Mouse (Mus musculus) forebrain, embryonic 13.5 days (tissue): ENCODE data around the gene Myo1b. TPM values are rescaled to one million over a fixed set of nuclear protein-coding genes. Genes with fewer than 3 reads are reported as not detected.

Experiments
- ATAC-seq: fragments of 200-750 bp; cut with Nextera tagmentation; 2 replicates; pipeline ENCODE4 v1.8.0; 2017
- H3K27ac ChIP-seq: fragments of 300-500 bp; sonication (generic); 2 replicates; pipeline ENCODE4 v1.5.1; 2015; ENCODE audit warnings: inconsistent platforms, mild to moderate bottlenecking, moderate library complexity
- H3K27me3 ChIP-seq: fragments of 300-500 bp; sonication (generic); 2 replicates; pipeline ENCODE4 v1.6.1; 2015; ENCODE audit warnings: mild to moderate bottlenecking, inconsistent platforms
- H3K36me3 ChIP-seq: fragments of 300-500 bp; sonication (generic); 2 replicates; pipeline ENCODE4 v1.6.1; 2015; ENCODE audit warnings: mild to moderate bottlenecking, inconsistent platforms; ENCODE audit not compliant: poor library complexity, severe bottlenecking
- H3K4me1 ChIP-seq: fragments of 300-500 bp; sonication (generic); 2 replicates; pipeline ENCODE4 v1.6.1; 2015; ENCODE audit warnings: inconsistent platforms
- H3K4me2 ChIP-seq: fragments of 300-500 bp; sonication (generic); 2 replicates; pipeline ENCODE4 v1.6.1; 2015; ENCODE audit warnings: inconsistent platforms, mild to moderate bottlenecking, moderate library complexity
- H3K4me3 ChIP-seq: fragments of 300-500 bp; sonication (generic); 2 replicates; pipeline ENCODE4 v1.5.1; 2015; ENCODE audit warnings: mild to moderate bottlenecking, inconsistent platforms
- H3K9ac ChIP-seq: fragments of 300-500 bp; sonication (generic); 2 replicates; pipeline ENCODE4 v1.6.1; 2015; ENCODE audit warnings: mild to moderate bottlenecking, inconsistent platforms
- H3K9me3 ChIP-seq: fragments of 300-500 bp; sonication (generic); replicated peaks from 2 replicates; pipeline ENCODE4 v1.6.1; 2016; ENCODE audit warnings: inconsistent platforms
- WGBS: fragments of 180-500 bp; shearing (Covaris S2); methylation state at CpG from one replicate; pipeline ENCODE4 v1.1.7; 2015; 5-methylcytosine and 5-hydroxymethylcytosine counted together
- polyA plus RNA-seq: library from polyadenylated mRNA; unstranded; fragments of >200 nt; fragmentation: Nextera tagmentation; extraction: Ambion mirVana; gene quantifications from 2 replicates; pipeline ENCODE4 v1.2.1, GENCODE M21; 2015

Myo1b gene
- polyA plus RNA-seq, 1 experiment from 2014 or later = 112 TPM

DNA sequence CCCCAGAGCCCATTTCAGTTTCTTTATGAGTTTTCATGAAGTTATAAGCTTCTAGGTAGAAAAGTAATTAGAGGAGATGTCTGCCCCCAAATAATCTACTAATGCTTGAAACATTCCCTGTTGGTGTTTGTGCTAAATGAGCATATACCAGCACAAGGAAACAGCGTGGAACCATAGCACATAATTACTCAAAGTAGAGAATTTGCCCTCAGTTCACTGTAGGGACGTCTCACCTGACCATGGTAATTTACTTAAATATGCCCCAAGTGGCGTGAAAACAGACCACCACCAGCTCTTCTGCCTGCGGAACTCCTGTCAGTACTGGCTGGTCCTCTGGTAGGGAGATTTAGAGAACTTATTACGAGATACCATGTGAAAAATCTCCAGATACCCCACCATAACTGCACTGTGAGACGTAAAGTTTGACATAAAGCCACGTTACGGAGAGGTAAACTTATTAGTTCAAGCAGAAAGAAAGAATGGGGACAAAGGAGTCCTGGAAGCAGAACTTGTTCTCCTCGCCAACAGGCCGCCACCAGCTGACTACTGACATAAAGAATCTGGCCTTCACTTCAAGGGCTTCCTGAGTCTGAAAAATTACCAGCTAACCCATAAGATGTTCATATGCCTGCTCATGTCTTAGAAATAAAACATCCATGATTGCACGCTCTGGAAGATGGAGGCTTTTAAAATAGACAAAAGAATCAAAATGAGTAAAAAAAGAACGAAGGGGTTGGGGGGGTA, 111.4 kb downstream of the Myo1b start:
- no peak for ATAC-seq
- 35% methylated on average over 11 of the region's 12 CpGs for WGBS
- Histone ChIP-seq H3K27me3 (no peaks in the 10 kb centered on the region), H3K27ac (no peak overlapping the region), H3K4me1 (peaks cover 11% of the 10 kb centered on the region), H3K4me3 (no peak overlapping the region), H3K36me3 (peaks cover 14% of the 10 kb centered on the region), H3K4me2 (no peak overlapping the region), H3K9me3 (no peaks in the 10 kb centered on the region), H3K9ac (no peak overlapping the region)

DNA sequence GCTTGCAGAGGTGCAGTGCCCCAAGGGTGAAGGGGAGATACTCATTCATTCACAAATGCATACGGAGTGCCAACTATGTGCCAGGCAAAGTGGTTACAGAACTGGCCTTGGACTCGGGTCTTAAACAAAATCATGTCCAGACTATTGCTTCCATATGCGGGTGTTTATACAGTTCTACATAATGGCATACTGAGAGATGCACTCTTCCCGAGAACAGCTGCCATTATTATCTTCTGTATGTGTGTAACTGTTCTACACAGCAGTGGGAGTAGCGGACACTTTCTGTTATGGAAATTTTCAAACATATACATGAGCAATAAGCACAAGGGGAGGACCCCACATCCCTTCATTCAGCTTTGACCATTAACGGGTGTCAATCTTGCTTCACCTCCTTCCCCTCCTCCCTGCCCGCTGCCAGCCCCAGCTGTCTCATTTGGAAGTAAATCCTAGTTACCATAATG, 117.8 kb downstream of the Myo1b start:
- Histone ChIP-seq H3K9ac (no peak overlapping the region), H3K36me3 (peaks cover 43% of the 10 kb centered on the region), H3K4me3 (no peak overlapping the region), H3K9me3 (no peaks in the 10 kb centered on the region), H3K27me3 (no peaks in the 10 kb centered on the region), H3K4me2 (no peak overlapping the region), H3K4me1 (peaks cover 19% of the 10 kb centered on the region), H3K27ac (peak overlapping the region; percentile 68)
- 58% methylated on average over 7 of the region's 7 CpGs for WGBS
- peak; percentile 69 for ATAC-seq

DNA sequence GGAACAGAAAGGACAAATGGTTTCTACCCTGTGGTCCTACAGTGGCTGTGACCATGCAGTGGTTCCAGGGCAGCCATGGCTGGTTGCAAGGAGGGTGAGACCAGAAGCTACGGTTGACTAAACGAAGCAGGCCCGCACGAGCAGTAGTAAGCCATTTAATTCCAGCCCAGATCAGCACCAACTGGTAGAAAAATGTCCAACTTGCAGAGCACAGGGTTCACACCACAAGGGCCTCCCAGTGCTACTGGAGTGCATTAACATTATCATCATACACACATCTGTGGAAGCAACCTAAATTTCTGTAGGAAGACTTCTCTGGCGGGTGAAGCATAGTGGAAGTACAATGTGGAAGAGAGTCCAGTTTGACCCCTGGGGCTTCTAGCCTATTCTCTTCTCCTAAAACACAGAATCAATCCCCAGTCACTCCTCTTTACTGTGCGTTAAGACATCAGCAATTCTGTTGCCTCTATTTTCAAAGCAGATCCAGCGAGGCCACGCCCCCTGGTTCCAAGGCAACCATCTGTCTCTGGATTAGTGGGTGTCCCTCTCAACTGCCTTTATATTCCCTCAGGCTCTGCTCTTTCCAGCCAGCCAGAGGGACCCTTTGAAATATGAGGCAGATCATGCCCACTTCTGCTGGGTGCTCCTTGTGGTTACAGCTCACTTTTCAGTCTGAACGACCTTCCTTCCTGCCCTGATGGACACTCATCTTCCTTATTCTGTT, 120.1 kb downstream of the Myo1b start:
- Histone ChIP-seq H3K36me3 (peaks cover 62% of the 10 kb centered on the region), H3K27me3 (no peaks in the 10 kb centered on the region), H3K9me3 (no peaks in the 10 kb centered on the region), H3K4me1 (peaks cover 19% of the 10 kb centered on the region), H3K4me3 (no peak overlapping the region), H3K27ac (peak overlapping the region; percentile 44), H3K9ac (no peak overlapping the region), H3K4me2 (no peak overlapping the region)
- ATAC-seq = peak; percentile 37; the same call in 1 of the 2 replicates
- 62% methylated on average over 9 of the region's 9 CpGs for WGBS

DNA sequence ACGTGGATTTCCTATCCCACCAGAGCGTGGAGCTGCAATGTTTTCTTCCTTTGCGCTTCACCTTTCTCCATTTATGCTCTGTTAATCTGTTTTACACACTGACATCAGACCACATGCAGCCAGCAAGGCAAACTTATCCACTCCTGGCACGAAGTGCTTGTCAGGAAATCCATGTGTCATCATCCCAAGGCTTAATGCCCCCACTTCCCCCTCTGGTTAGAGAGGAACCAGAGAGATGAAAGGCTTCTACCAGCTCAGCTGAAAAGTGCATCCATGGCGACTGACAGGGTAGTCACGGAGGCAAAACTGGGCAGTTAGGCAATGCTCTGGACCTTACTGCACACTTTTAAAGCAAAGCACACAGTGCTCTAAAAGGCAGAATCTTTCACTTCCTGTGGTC, 126.6 kb downstream of the Myo1b start:
- WGBS = 74% methylated on average over 6 of the region's 6 CpGs

DNA sequence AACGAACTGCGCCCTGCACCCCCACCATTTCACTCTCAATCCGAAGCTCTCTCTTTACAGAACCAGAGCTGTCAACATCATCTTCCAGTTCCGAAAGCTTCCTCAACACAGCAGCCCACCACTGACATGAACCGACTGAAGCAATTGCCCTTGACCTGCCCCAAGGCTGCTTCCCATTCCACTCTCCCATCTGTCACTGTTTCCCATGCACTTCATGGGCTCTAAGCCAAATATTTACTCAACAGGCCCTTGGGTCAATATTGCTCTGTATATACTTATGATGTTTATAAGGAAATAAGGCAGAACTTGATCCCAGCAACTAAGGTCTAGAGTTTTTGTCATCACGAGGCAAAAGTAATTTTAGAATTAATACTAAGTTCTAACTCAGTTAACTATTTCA, 133.8 kb downstream of the Myo1b start:
- no peaks in the 10 kb centered on the region for H3K4me1 ChIP-seq
- H3K4me3 ChIP-seq = no peak overlapping the region
- no peak overlapping the region for H3K4me2 ChIP-seq
- no peaks in the 10 kb centered on the region for H3K9me3 ChIP-seq
- no peak for ATAC-seq
- no peak overlapping the region for H3K27ac ChIP-seq
- H3K36me3 ChIP-seq = peaks cover 57% of the 10 kb centered on the region
- H3K27me3 ChIP-seq = no peaks in the 10 kb centered on the region
- H3K9ac ChIP-seq = no peak overlapping the region
- WGBS = 85% methylated on average over 6 of the region's 6 CpGs

More for the DNA sequence above, 126.6 kb downstream of the Myo1b start:
- Histone ChIP-seq H3K36me3 (peaks cover 53% of the 10 kb centered on the region), H3K27ac (peak overlapping the region; percentile 48; the same call in 1 of the 2 replicates), H3K27me3 (no peaks in the 10 kb centered on the region), H3K9me3 (no peaks in the 10 kb centered on the region), H3K4me1 (no peaks in the 10 kb centered on the region), H3K4me2 (no peak overlapping the region), H3K4me3 (no peak overlapping the region), H3K9ac (no peak overlapping the region)
- no peak for ATAC-seq

DNA sequence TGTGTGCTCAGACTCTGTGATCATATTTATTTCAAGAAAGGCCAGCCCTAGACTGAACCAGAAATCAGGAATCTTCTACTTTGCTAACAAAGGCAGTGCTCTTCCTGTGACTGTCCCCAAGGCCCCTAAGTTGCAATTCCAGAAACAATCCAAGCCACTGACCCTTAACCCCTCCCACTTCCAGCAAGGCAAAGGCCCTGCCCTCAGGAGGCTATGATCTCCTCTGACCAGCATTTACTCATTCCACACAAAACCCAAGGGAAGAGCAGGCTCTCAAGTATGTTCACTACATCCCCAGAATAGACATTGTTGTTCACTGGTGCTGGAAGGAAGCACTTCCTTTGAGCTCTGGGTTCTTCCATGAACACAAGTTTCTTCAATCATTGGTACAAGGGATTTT, 135.5 kb downstream of the Myo1b start:
- ATAC-seq = no peak
- H3K36me3 ChIP-seq = peaks cover 64% of the 10 kb centered on the region

DNA sequence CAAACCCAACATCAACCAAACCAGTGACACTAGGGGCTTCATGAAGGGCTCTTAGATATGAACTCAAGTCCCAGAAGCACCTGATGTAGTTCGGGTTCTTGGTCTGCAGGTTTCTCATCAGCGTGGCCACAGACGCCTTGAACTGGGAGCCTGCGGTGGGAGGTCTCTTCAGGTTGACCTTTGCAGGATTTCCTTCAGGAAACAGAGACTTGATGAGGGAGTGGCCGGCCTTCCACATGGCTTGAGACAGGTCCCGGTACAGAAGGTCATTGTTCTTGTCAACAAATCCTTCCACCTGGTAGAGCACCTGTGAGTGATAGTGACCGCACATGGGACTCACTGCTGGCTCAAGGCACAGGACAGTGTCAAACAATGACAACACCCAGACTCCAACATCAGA, 137.6 kb downstream of the Myo1b start:
- no peak overlapping the region for H3K27ac ChIP-seq
- no peaks in the 10 kb centered on the region for H3K9me3 ChIP-seq
- no peak overlapping the region for H3K4me3 ChIP-seq
- ATAC-seq = no peak
- no peaks in the 10 kb centered on the region for H3K27me3 ChIP-seq
- H3K4me1 ChIP-seq = no peaks in the 10 kb centered on the region
- no peak overlapping the region for H3K9ac ChIP-seq
- H3K36me3 ChIP-seq = peaks cover 72% of the 10 kb centered on the region
- H3K4me2 ChIP-seq = no peak overlapping the region
- 95% methylated on average over 7 of the region's 7 CpGs for WGBS

More for the DNA sequence above, 135.5 kb downstream of the Myo1b start:
- no peaks in the 10 kb centered on the region for H3K9me3 ChIP-seq
- no peaks in the 10 kb centered on the region for H3K4me1 ChIP-seq
- H3K4me2 ChIP-seq = no peak overlapping the region
- H3K9ac ChIP-seq = no peak overlapping the region
- no peaks in the 10 kb centered on the region for H3K27me3 ChIP-seq
- H3K27ac ChIP-seq = no peak overlapping the region
- H3K4me3 ChIP-seq = no peak overlapping the region

DNA sequence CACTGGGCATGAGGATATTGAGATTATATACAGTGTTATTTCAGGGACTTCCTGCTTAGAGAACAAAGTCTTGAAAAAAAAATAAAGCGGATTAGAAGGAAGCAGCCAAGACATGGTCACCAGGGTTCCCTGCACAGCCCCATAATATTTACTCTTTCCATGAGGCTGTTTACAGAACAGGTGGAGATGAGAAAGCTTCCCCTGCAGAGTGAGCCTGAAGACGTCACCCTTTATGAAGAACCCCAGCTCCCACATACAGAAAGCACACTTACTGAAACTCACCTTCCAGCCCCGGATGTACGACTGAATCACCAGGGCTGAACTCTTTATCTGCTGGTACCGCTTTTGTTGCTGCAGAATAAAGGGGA, 145.4 kb downstream of the Myo1b start:
- Histone ChIP-seq H3K27me3 (no peaks in the 10 kb centered on the region), H3K9me3 (no peaks in the 10 kb centered on the region), H3K27ac (no peak overlapping the region), H3K36me3 (peaks cover 93% of the 10 kb centered on the region), H3K4me3 (no peak overlapping the region), H3K9ac (no peak overlapping the region), H3K4me2 (no peak overlapping the region), H3K4me1 (no peaks in the 10 kb centered on the region)
- no peak for ATAC-seq
- WGBS = 90% methylated on average over 5 of the region's 5 CpGs

DNA sequence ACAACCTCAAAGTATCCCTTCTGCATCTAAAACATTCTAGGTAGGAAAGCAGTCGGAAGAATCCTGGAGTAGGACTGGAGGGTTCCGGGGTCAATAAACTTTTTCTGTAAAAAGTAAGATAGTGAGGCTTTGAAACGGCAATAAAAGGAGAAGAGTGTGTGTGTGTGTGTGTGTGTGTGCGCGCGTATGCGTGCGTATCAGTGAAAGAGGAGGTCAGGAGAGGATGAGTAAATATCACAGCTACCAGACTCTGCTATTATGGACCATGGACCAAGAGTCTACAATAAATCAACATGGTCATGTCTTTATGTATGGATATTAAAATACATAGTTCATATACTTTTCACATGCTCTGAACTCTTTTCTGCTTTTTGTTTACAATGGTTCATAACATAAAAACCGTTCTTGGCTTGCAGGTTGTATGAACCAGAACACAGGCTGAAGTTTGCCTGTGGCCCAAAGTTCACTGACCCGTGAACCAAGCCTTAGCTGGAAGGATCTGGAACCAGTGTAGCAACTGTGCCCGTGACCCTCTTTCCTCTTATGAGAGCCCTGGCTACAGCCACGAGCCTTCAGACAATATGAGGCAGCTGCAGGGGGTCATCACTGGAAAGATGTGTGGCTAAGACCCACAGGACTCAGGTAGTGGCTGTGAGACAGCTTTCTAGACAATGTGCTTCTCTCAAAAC, 145.9 kb downstream of the Myo1b start:
- Histone ChIP-seq H3K27me3 (no peaks in the 10 kb centered on the region), H3K27ac (no peak overlapping the region), H3K9ac (no peak overlapping the region), H3K4me2 (no peak overlapping the region), H3K4me1 (no peaks in the 10 kb centered on the region), H3K9me3 (no peaks in the 10 kb centered on the region), H3K4me3 (no peak overlapping the region), H3K36me3 (peaks cover 88% of the 10 kb centered on the region)
- no peak for ATAC-seq
- WGBS = 89% methylated on average over 12 of the region's 12 CpGs

DNA sequence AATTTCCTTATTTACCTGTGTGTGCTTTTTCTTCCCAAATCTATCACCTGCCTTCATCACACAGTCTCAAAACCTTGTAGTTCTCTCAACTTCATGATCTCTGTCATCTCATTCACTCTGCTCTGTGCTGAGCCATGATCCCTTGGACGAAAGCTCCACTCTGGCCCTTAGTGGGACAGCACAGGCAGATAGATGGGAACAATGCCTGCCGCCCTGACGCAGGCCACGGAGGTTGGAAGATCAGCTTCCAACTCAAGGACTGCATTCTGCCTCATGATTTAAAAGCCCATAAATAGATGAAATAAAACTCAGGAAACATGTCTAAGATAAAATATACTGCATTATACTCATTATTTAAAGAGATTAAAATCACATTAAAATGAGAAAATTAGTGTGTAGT, 149.6 kb downstream of the Myo1b start:
- Histone ChIP-seq H3K9ac (no peak overlapping the region), H3K36me3 (peaks cover 75% of the 10 kb centered on the region), H3K4me1 (no peaks in the 10 kb centered on the region), H3K27me3 (no peaks in the 10 kb centered on the region), H3K4me3 (no peak overlapping the region), H3K9me3 (no peaks in the 10 kb centered on the region), H3K27ac (no peak overlapping the region), H3K4me2 (no peak overlapping the region)
- WGBS = 97% methylated on average over 4 of the region's 4 CpGs
- no peak for ATAC-seq

DNA sequence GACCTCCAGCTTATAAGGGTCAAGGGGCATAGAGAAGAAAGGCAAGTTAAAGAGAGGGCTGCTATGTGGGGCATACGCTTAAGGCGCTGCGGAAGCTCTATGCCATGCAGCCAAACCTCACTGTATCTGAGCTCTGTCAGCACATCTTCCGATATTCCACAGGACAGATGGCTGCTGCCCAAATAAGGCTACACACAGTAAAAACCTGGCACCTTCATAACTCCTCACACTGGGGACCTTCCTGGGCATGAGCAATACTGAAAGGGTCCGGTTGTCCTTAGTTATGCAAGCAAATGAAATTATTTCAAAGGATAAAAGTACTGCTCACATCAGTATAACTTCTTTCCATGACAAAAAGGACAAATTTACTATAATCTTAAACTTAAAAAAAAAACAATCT, 150.7 kb downstream of the Myo1b start:
- Histone ChIP-seq H3K9me3 (no peaks in the 10 kb centered on the region), H3K36me3 (peaks cover 74% of the 10 kb centered on the region), H3K4me2 (no peak overlapping the region), H3K9ac (no peak overlapping the region), H3K27me3 (no peaks in the 10 kb centered on the region), H3K4me1 (no peaks in the 10 kb centered on the region), H3K27ac (no peak overlapping the region), H3K4me3 (no peak overlapping the region)
- 87% methylated on average over 5 of the region's 5 CpGs for WGBS
- no peak for ATAC-seq

DNA sequence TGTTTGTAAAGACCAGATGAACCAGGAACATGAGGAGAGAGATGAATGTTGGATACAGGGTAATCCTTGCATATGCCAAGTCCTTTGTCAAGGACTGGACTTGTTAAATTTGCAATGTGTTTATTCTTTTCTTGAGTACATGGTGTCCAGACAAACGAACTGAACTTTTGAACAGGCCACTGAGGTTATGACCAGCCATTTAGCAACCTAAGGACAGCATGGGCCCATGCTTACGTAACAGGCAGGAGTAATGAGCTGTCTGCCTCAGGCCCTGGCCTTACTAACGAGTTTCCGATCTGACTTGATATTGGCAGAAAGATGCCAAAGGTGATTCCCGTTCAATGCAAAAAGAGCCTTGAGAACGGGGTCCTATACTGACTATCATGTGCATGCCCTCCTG, 156.2 kb downstream of the Myo1b start:
- WGBS = 68% methylated on average over 6 of the region's 6 CpGs
- no peak for ATAC-seq

More for the DNA sequence above, 156.2 kb downstream of the Myo1b start:
- Histone ChIP-seq H3K4me2 (no peak overlapping the region), H3K27me3 (no peaks in the 10 kb centered on the region), H3K4me1 (no peaks in the 10 kb centered on the region), H3K36me3 (peaks cover 80% of the 10 kb centered on the region), H3K9me3 (no peaks in the 10 kb centered on the region), H3K9ac (no peak overlapping the region), H3K27ac (no peak overlapping the region), H3K4me3 (no peak overlapping the region)
